Mouse (Mus musculus): ENCODE measurements around the gene Gart.

DNA sequence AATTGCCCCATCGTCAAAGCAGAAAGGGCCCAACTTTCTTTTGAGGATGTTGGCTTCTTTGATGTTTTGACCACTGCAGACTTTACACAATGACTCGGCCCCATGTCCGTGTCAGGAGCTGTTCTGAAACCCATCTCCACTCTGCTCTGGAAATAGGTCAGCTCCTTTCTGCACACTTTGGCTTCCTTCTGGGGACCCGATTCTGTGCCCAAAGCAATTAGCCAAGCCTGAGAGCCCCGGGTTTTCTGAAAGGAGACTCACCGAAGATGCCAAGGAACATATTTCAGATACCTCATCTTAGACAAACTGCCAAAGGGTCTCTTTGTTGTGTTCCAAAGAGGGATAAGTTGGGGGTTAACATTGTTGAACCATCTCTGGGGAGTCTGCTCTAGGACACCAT, 32.2 kb downstream of the Gart start:
- no peak for TF ChIP-seq CTCF (IDR thresholded peaks at IDR 0.05; ENCODE audit: extremely low read depth, insufficient read depth, low read length)
- TF ChIP-seq POLR2A (IDR thresholded peaks at IDR 0.05; ENCODE audit: extremely low read depth, insufficient read depth, low read length): no peak
